9 mouse cellular contexts compared by ENCODE assay signal in genomic region chr11:106273811-106274210, GRCm38 (mm10). TPM values are rescaled to one million over a fixed set of nuclear protein-coding genes. Genes with fewer than 3 reads are reported as not detected.
DNase-seq lines count a peak whose midpoint lies in the region; ATAC-seq and TF ChIP-seq lines count a peak whose summit lies in the region.
"Had no signal": no experiment of that assay in that cellular context is flagged by ENCODE, and none has a peak within 500 bp of the region (broad histone marks: within the 10 kb centered on the region; RNA-seq: fewer than 3 reads in every experiment).

No protein-coding gene starts in this region.

- peaks cover 12% of the 10 kb centered on the region; the same call in 1 of the 2 replicates for H3K27me3 ChIP-seq in hindbrain, embryonic 10.5 days (ENCODE audit: insufficient read depth, poor library complexity, severe bottlenecking)
- H3K27me3 ChIP-seq in hindbrain, postnatal 0 days (ENCODE audit: insufficient read depth, low read length), result no peaks in the 10 kb centered on the region
- H3K27me3 ChIP-seq in hindbrain, embryonic 15.5 days, result no peaks in the 10 kb centered on the region
- H3K27me3 ChIP-seq in midbrain, embryonic 11.5 days (ENCODE audit: control insufficient read depth, insufficient read depth, low read length), result no peaks in the 10 kb centered on the region

- peaks cover 6% of the 10 kb centered on the region; the same call in 1 of the 2 replicates for H3K36me3 ChIP-seq in hindbrain, embryonic 10.5 days
- no peaks in the 10 kb centered on the region for H3K36me3 ChIP-seq in hindbrain, postnatal 0 days (ENCODE audit: insufficient read depth, low read length)
- no peaks in the 10 kb centered on the region for H3K36me3 ChIP-seq in hindbrain, embryonic 15.5 days
- no peaks in the 10 kb centered on the region for H3K36me3 ChIP-seq in midbrain, embryonic 11.5 days (ENCODE audit: control insufficient read depth, insufficient read depth, low read length)

- H3K4me2 ChIP-seq in hindbrain, postnatal 0 days (ENCODE audit: low read depth, low read length), result no peak overlapping the region
- peak overlapping the region; percentile 81 for H3K4me2 ChIP-seq in hindbrain, embryonic 15.5 days
- H3K4me2 ChIP-seq in midbrain, embryonic 11.5 days, result no peak overlapping the region

- H3K9ac ChIP-seq in hindbrain, postnatal 0 days (replicated peaks; ENCODE audit: low read length), result no peak overlapping the region
- H3K9ac ChIP-seq in hindbrain, embryonic 15.5 days, result no peak overlapping the region
- H3K9ac ChIP-seq in midbrain, embryonic 11.5 days (ENCODE audit: low read length), result peak overlapping the region; percentile 97; the same call in 1 of the 2 replicates

- TF ChIP-seq CTCF in hindbrain, postnatal 0 days (IDR thresholded peaks at IDR 0.05; ENCODE audit: low read depth), result no peak
- no peak for TF ChIP-seq CTCF in bone marrow macrophage, adult 2 months (IDR thresholded peaks at IDR 0.05; ENCODE audit: low read depth, low read length)

- H3K27ac ChIP-seq in hindbrain, embryonic 10.5 days, result no peak overlapping the region
- H3K27ac ChIP-seq in hindbrain, postnatal 0 days, result no peak overlapping the region
- H3K27ac ChIP-seq in bone marrow macrophage, adult 2 months (ENCODE audit: insufficient read depth, low read depth, low read length), result no peak overlapping the region
- no peak overlapping the region; the same call in 1 of the 2 replicates for H3K27ac ChIP-seq in hindbrain, embryonic 15.5 days (replicated peaks)
- H3K27ac ChIP-seq in midbrain, embryonic 11.5 days (ENCODE audit: low read depth, low read length), result no peak overlapping the region

- TF ChIP-seq POLR2A in bone marrow macrophage, adult 2 months (IDR thresholded peaks at IDR 0.05; ENCODE audit: borderline replicate concordance, low read depth, low read length), result no peak

- peak overlapping the region; percentile 92; the same call in 1 of the 2 replicates for H3K4me3 ChIP-seq in hindbrain, embryonic 10.5 days
- no peak overlapping the region for H3K4me3 ChIP-seq in hindbrain, postnatal 0 days (ENCODE audit: low read length)
- H3K4me3 ChIP-seq in bone marrow macrophage, adult 2 months (ENCODE audit: insufficient read depth, low read length), result peak overlapping the region; percentile 74; the same call in 1 of the 2 replicates
- peak overlapping the region; percentile 90; the same call in 1 of the 2 replicates for H3K4me3 ChIP-seq in hindbrain, embryonic 15.5 days
- H3K4me3 ChIP-seq in midbrain, embryonic 11.5 days (ENCODE audit: low read depth, low read length), result peak overlapping the region; percentile 96; the same call in 1 of the 2 replicates

- peaks cover 51% of the 10 kb centered on the region for H3K4me1 ChIP-seq in hindbrain, embryonic 10.5 days (replicated peaks)
- peaks cover 16% of the 10 kb centered on the region for H3K4me1 ChIP-seq in hindbrain, postnatal 0 days (ENCODE audit: insufficient read depth, low read length)
- H3K4me1 ChIP-seq in bone marrow macrophage, adult 2 months (ENCODE audit: control insufficient read depth, insufficient read depth, low read length), result peaks cover 30% of the 10 kb centered on the region
- peaks cover 36% of the 10 kb centered on the region for H3K4me1 ChIP-seq in hindbrain, embryonic 15.5 days (replicated peaks)
- H3K4me1 ChIP-seq in midbrain, embryonic 11.5 days (ENCODE audit: control insufficient read depth, insufficient read depth, low read length), result peaks cover 11% of the 10 kb centered on the region

- H3K9me3 ChIP-seq in hindbrain, embryonic 10.5 days, result no peaks in the 10 kb centered on the region
- H3K9me3 ChIP-seq in hindbrain, postnatal 0 days (ENCODE audit: low read length), result no peaks in the 10 kb centered on the region
- no peaks in the 10 kb centered on the region for H3K9me3 ChIP-seq in hindbrain, embryonic 15.5 days
- no peaks in the 10 kb centered on the region for H3K9me3 ChIP-seq in midbrain, embryonic 11.5 days (ENCODE audit: control insufficient read depth, low read length)

- DNase-seq in hindbrain, embryonic 10.5 days (ENCODE audit: low spot score), result no peak
- DNase-seq in hindbrain, postnatal 0 days (ENCODE audit: low spot score), result no peak
- no peak for DNase-seq in midbrain, embryonic 11.5 days (ENCODE audit: low spot score, missing footprints)
- DNase-seq in spleen, adult 12 weeks (ENCODE audit: low spot score), result no peak
- no peak for DNase-seq in urinary bladder, postnatal 4 days (ENCODE audit: low spot score in 2 of 2)
- no peak for DNase-seq in right cerebral cortex, postnatal 36 days (ENCODE audit: low spot score in 2 of 2)
- DNase-seq: retina, postnatal 1 day had no signal

- 93% methylated on average over 6 of the region's 6 CpGs for WGBS in hindbrain, embryonic 10.5 days
- WGBS in hindbrain, postnatal 0 days, result 98% methylated on average over 6 of the region's 6 CpGs
- WGBS in hindbrain, embryonic 15.5 days, result 96% methylated on average over 6 of the region's 6 CpGs
- WGBS in midbrain, embryonic 11.5 days, result 94% methylated on average over 6 of the region's 6 CpGs

- ATAC-seq in hindbrain, postnatal 0 days, result no peak
- no peak for ATAC-seq in hindbrain, embryonic 15.5 days (ENCODE audit: low FRiP score, low read depth)
- ATAC-seq in midbrain, embryonic 11.5 days (ENCODE audit: low FRiP score), result no peak

RNA-seq across cellular contexts. Expression of gene Smarcd2, which starts 1.0 kb away (rescaled TPM):
- polyA plus RNA-seq in hindbrain, embryonic 10.5 days (2016; fragmentation: Nextera tagmentation; extraction: Ambion mirVana), result 24.9 and 27.3 TPM in 2 replicates
- total RNA-seq in hindbrain, postnatal 0 days (2014; rRNA removed), result 26.8 and 34.1 TPM in 2 replicates
- polyA plus RNA-seq in hindbrain, postnatal 0 days (2015; fragmentation: Nextera tagmentation; extraction: Ambion mirVana), result 10.4 and 12.3 TPM in 2 replicates
- 89.5 and 89.8 TPM in 2 replicates for polyA plus RNA-seq in bone marrow macrophage, adult 2 months (2012; ENCODE audit: insufficient read depth, insufficient read length, missing spikeins)
- polyA plus RNA-seq in hindbrain, embryonic 15.5 days (2015; fragmentation: Nextera tagmentation; extraction: Ambion mirVana), result 11.6 and 13.3 TPM in 2 replicates
- polyA plus RNA-seq in midbrain, embryonic 11.5 days (2014; fragmentation: Nextera tagmentation; extraction: Ambion mirVana), result 23.0 and 26.5 TPM in 2 replicates

RNA-seq across cellular contexts. Expression of gene Tcam1, which starts 2.7 kb away (rescaled TPM):
- 0.12 and 0.25 TPM in 2 replicates for polyA plus RNA-seq in hindbrain, embryonic 10.5 days (2016; fragmentation: Nextera tagmentation; extraction: Ambion mirVana)
- total RNA-seq in hindbrain, postnatal 0 days (2014; rRNA removed), result 0.05 and 1.3 TPM in 2 replicates
- 0.19 and 0.23 TPM in 2 replicates for polyA plus RNA-seq in hindbrain, postnatal 0 days (2015; fragmentation: Nextera tagmentation; extraction: Ambion mirVana)
- not detected in 2 replicates for polyA plus RNA-seq in bone marrow macrophage, adult 2 months (2012; ENCODE audit: insufficient read depth, insufficient read length, missing spikeins)
- polyA plus RNA-seq in hindbrain, embryonic 15.5 days (2015; fragmentation: Nextera tagmentation; extraction: Ambion mirVana), result 0.14 and 0.18 TPM in 2 replicates
- polyA plus RNA-seq in midbrain, embryonic 11.5 days (2014; fragmentation: Nextera tagmentation; extraction: Ambion mirVana), result 0.04 TPM in 2 replicates

RNA-seq across cellular contexts. Expression of gene Psmc5, which starts 17.9 kb away (rescaled TPM):
- polyA plus RNA-seq in hindbrain, embryonic 10.5 days (2016; fragmentation: Nextera tagmentation; extraction: Ambion mirVana), result 371 and 420 TPM in 2 replicates
- 55.4 and 58.9 TPM in 2 replicates for total RNA-seq in hindbrain, postnatal 0 days (2014; rRNA removed)
- polyA plus RNA-seq in hindbrain, postnatal 0 days (2015; fragmentation: Nextera tagmentation; extraction: Ambion mirVana), result 305 and 308 TPM in 2 replicates
- 76.9 and 78.8 TPM in 2 replicates for polyA plus RNA-seq in bone marrow macrophage, adult 2 months (2012; ENCODE audit: insufficient read depth, insufficient read length, missing spikeins)
- 299 and 305 TPM in 2 replicates for polyA plus RNA-seq in hindbrain, embryonic 15.5 days (2015; fragmentation: Nextera tagmentation; extraction: Ambion mirVana)
- 396 and 404 TPM in 2 replicates for polyA plus RNA-seq in midbrain, embryonic 11.5 days (2014; fragmentation: Nextera tagmentation; extraction: Ambion mirVana)

RNA-seq across cellular contexts. Expression of gene Ftsj3, which starts 17.9 kb away (rescaled TPM):
- polyA plus RNA-seq in hindbrain, embryonic 10.5 days (2016; fragmentation: Nextera tagmentation; extraction: Ambion mirVana), result 52.6 and 78.7 TPM in 2 replicates
- 24.4 and 55.6 TPM in 2 replicates for total RNA-seq in hindbrain, postnatal 0 days (2014; rRNA removed)
- polyA plus RNA-seq in hindbrain, postnatal 0 days (2015; fragmentation: Nextera tagmentation; extraction: Ambion mirVana), result 28.5 and 29.4 TPM in 2 replicates
- 17.7 and 21.7 TPM in 2 replicates for polyA plus RNA-seq in bone marrow macrophage, adult 2 months (2012; ENCODE audit: insufficient read depth, insufficient read length, missing spikeins)
- 35.4 and 36.0 TPM in 2 replicates for polyA plus RNA-seq in hindbrain, embryonic 15.5 days (2015; fragmentation: Nextera tagmentation; extraction: Ambion mirVana)
- 67.3 and 71.4 TPM in 2 replicates for polyA plus RNA-seq in midbrain, embryonic 11.5 days (2014; fragmentation: Nextera tagmentation; extraction: Ambion mirVana)

RNA-seq across cellular contexts. Expression of gene Gh, which starts 27.9 kb away (rescaled TPM):
- polyA plus RNA-seq in hindbrain, embryonic 10.5 days (2016; fragmentation: Nextera tagmentation; extraction: Ambion mirVana), result not detected in 2 replicates
- total RNA-seq in hindbrain, postnatal 0 days (2014; rRNA removed), result not detected in 2 replicates
- polyA plus RNA-seq in hindbrain, postnatal 0 days (2015; fragmentation: Nextera tagmentation; extraction: Ambion mirVana), result not detected in 2 replicates
- polyA plus RNA-seq in bone marrow macrophage, adult 2 months (2012; ENCODE audit: insufficient read depth, insufficient read length, missing spikeins), result not detected in 2 replicates
- not detected in 2 replicates for polyA plus RNA-seq in hindbrain, embryonic 15.5 days (2015; fragmentation: Nextera tagmentation; extraction: Ambion mirVana)
- polyA plus RNA-seq in midbrain, embryonic 11.5 days (2014; fragmentation: Nextera tagmentation; extraction: Ambion mirVana), result not detected in 2 replicates
